Mouse (Mus musculus) gastrocnemius, adult 2 months (tissue): ENCODE results near the gene Slc27a1. TPM values are rescaled to one million over a fixed set of nuclear protein-coding genes. Genes with fewer than 3 reads are reported as not detected.

Experiments
- DNase-seq: peaks from one replicate; pipeline ENCODE4 v3.0.0; 2022
- H3K27ac ChIP-seq: fragments of 200-600 bp; 2 replicates; pipeline ENCODE4 v1.8.1; 2022; ENCODE audit warnings: mild to moderate bottlenecking
- H3K4me3 ChIP-seq: fragments of 200-600 bp; 2 replicates; pipeline ENCODE4 v1.8.1; 2022; ENCODE audit warnings: mild to moderate bottlenecking, moderate library complexity
- CTCF ChIP-seq: fragments of 200-600 bp; IDR thresholded peaks from 2 replicates; pipeline ENCODE4 v1.8.1; 2022; ENCODE audit warnings: antibody characterized with exemption, mild to moderate bottlenecking, moderate library complexity
- intact Hi-C: fragments of 180-260 bp; cut with DNase I; formaldehyde crosslinking; loops from one replicate; pipeline ENCODE4 v1.15.1; 2025
- total RNA-seq, 2 experiments: library from RNA; stranded (reverse); gene quantifications; 2 replicates each; pipeline ENCODE4 v1.2.3; 2021

Gene Slc27a1
- total RNA-seq, 2 experiments from 2014 or later: 57.2 to 116 TPM

- peak overlapping the region; percentile 63; the same call in 1 of the 2 replicates for H3K27ac ChIP-seq
- intact Hi-C loops: no loop called here
- DNase-seq: no peak
- H3K4me3 ChIP-seq: no peak overlapping the region
- TF ChIP-seq CTCF: no peak
These were observed 5.7 kb downstream of the Slc27a1 start for GRCm38 (mm10) chr8:71574426-71574825.

GRCm38 (mm10) chr8:71575020-71575419, 6.3 kb downstream of the Slc27a1 start:
- Histone ChIP-seq H3K27ac (peak overlapping the region; percentile 63), H3K4me3 (no peak overlapping the region)
- no peak for DNase-seq
- intact Hi-C loops: no loop called here
- no peak for TF ChIP-seq CTCF

GRCm38 (mm10) chr8:71577856-71578387, 9.2 kb downstream of the Slc27a1 start:
- DNase-seq: no peak
- intact Hi-C loops: no loop called here
- Histone ChIP-seq H3K27ac (no peak overlapping the region), H3K4me3 (no peak overlapping the region)
- TF ChIP-seq CTCF: no peak

- intact Hi-C loops: no loop called here
These were observed 10.3 kb downstream of the Slc27a1 start for GRCm38 (mm10) chr8:71579009-71579408.

GRCm38 (mm10) chr8:71579476-71579875, 10.8 kb downstream of the Slc27a1 start:
- H3K4me3 ChIP-seq: peak overlapping the region; percentile 13; the same call in 1 of the 2 replicates
- DNase-seq: peak; percentile 90
- no peak for TF ChIP-seq CTCF
- H3K27ac ChIP-seq: peak overlapping the region; percentile 73
- intact Hi-C loops: no loop called here

More at GRCm38 (mm10) chr8:71579009-71579408, 10.3 kb downstream of the Slc27a1 start:
- DNase-seq: no peak
- Histone ChIP-seq H3K4me3 (peak overlapping the region; percentile 13; the same call in 1 of the 2 replicates), H3K27ac (peak overlapping the region; percentile 73)
- no peak for TF ChIP-seq CTCF

- no peak for DNase-seq
- no peak for TF ChIP-seq CTCF
- intact Hi-C loops: no loop called here
- H3K4me3 ChIP-seq: no peak overlapping the region
- H3K27ac ChIP-seq: peak overlapping the region; percentile 73; the same call in 1 of the 2 replicates
These were observed 11.5 kb downstream of the Slc27a1 start for GRCm38 (mm10) chr8:71580201-71580600.

GRCm38 (mm10) chr8:71586891-71587290, 18.2 kb downstream of the Slc27a1 start:
- peak; percentile 67 for TF ChIP-seq CTCF
- no peak overlapping the region for H3K27ac ChIP-seq
- DNase-seq: peak; percentile 56
- H3K4me3 ChIP-seq: no peak overlapping the region
- intact Hi-C loops: no loop called here

- intact Hi-C loops: no loop called here
- no peak overlapping the region for H3K4me3 ChIP-seq
- TF ChIP-seq CTCF: no peak
- no peak overlapping the region for H3K27ac ChIP-seq
- DNase-seq: no peak
These were observed 20.1 kb downstream of the Slc27a1 start for GRCm38 (mm10) chr8:71588762-71589161.

- DNase-seq: no peak
- no peak for TF ChIP-seq CTCF
- intact Hi-C loops: no loop called here
- peak overlapping the region; percentile 76 for H3K4me3 ChIP-seq
- peak overlapping the region; percentile 98 for H3K27ac ChIP-seq
These were observed 22.3 kb downstream of the Slc27a1 start for GRCm38 (mm10) chr8:71591017-71591416.

- TF ChIP-seq CTCF: no peak
- peak; percentile 98 for DNase-seq
- peak within 1 kb of the TSS; percentile 98 for H3K27ac ChIP-seq
- peak within 1 kb of the TSS; percentile 76 for H3K4me3 ChIP-seq
- intact Hi-C loops: loop anchor here (2.0 kb wide), 1 partner anchor 37 kb away; no protein-coding TSS in a partner anchor
These were observed 23.0 kb downstream of the Slc27a1 start, which contains the start of gene Pgls for GRCm38 (mm10) chr8:71591471-71592373. TSS of gene Pgls (plus strand) at chr8:71592176.

- DNase-seq: peak; percentile 92
- Histone ChIP-seq H3K27ac (peak overlapping the region; percentile 98), H3K4me3 (peak overlapping the region; percentile 76)
- no peak for TF ChIP-seq CTCF
- intact Hi-C loops: loop anchor here (2.0 kb wide), 1 partner anchor 36 kb away; no protein-coding TSS in a partner anchor
These were observed 23.9 kb downstream of the Slc27a1 start for GRCm38 (mm10) chr8:71592374-71593170.
